Mouse (Mus musculus) spleen, adult 2 months (tissue): Measurements from ENCODE around the gene Slc51a. TPM values are rescaled to one million over a fixed set of nuclear protein-coding genes. Genes with fewer than 3 reads are reported as not detected.

Experiments used
- DNase-seq, 2 experiments: peaks; one replicate each; pipeline versions ENCODE4 v3.0.0 to v3.0.0-alpha.2; 2012 to 2021; ENCODE audit warnings: low spot score in 2 of 2, low read depth in 1 of 2
- H3K27ac ChIP-seq: fragments of 200-500 bp; 2 replicates; pipeline ENCODE4 v1.5.1; 2012; ENCODE audit warnings: low read length, inconsistent platforms; ENCODE audit not compliant: insufficient read depth
- H3K27me3 ChIP-seq: fragments of 200-500 bp; 2 replicates; pipeline ENCODE4 v1.6.1; 2012; ENCODE audit warnings: mild to moderate bottlenecking, moderate library complexity, low read length, inconsistent platforms; ENCODE audit not compliant: control insufficient read depth, insufficient read depth
- H3K36me3 ChIP-seq: fragments of 200-500 bp; 2 replicates; pipeline ENCODE4 v1.6.1; 2012; ENCODE audit warnings: mild to moderate bottlenecking, low read length, inconsistent platforms; ENCODE audit not compliant: control insufficient read depth, insufficient read depth
- H3K4me1 ChIP-seq: fragments of 200-500 bp; 2 replicates; pipeline ENCODE4 v1.6.1; 2011; ENCODE audit warnings: inconsistent platforms; ENCODE audit not compliant: control insufficient read depth, insufficient read depth, insufficient read length
- H3K4me3 ChIP-seq: fragments of 200-500 bp; 2 replicates; pipeline ENCODE4 v1.5.1; 2011; ENCODE audit warnings: mild to moderate bottlenecking, inconsistent platforms; ENCODE audit not compliant: insufficient read depth, insufficient read length; ENCODE audit errors: extremely low read depth
- CTCF ChIP-seq: fragments of 200-500 bp; IDR thresholded peaks from 2 replicates; pipeline ENCODE4 v1.5.1; 2011; ENCODE audit warnings: mild to moderate bottlenecking, inconsistent platforms; ENCODE audit not compliant: insufficient read depth, insufficient read length, insufficient replicate concordance; ENCODE audit errors: extremely low read depth
- POLR2A ChIP-seq: fragments of 200-500 bp; IDR thresholded peaks from 2 replicates; pipeline ENCODE4 v1.6.1; 2011; ENCODE audit warnings: low read depth, low read length, inconsistent platforms
- WGBS: fragments of 180-500 bp; shearing (Covaris S2); methylation state at CpG from one replicate; pipeline ENCODE4 v1.1.7; 2018; 5-methylcytosine and 5-hydroxymethylcytosine counted together
- polyA plus RNA-seq: library from polyadenylated mRNA; depleted of rRNA; stranded (reverse); fragments of >200 nt; gene quantifications from 2 replicates; pipeline ENCODE4 v1.2.3, GENCODE M21; 2012; rRNA removed

Slc51a gene
- not detected in 2 replicates for polyA plus RNA-seq

GRCm38 (mm10) chr16:32487234-32488111, at the start of gene Slc51a:
TSS of gene Slc51a (minus strand) at chr16:32487879.
- DNase-seq, result no peak
- Histone ChIP-seq H3K4me3 (no peak within 1 kb of the TSS), H3K27ac (no peak within 1 kb of the TSS), H3K36me3 (no peaks in the 10 kb centered on the region), H3K4me1 (no peaks in the 10 kb centered on the region), H3K27me3 (no peaks in the 10 kb centered on the region)
- 77% methylated on average over 15 of the region's 15 CpGs for WGBS
- TF ChIP-seq POLR2A (no peak), CTCF (no peak)

- Histone ChIP-seq H3K27me3 (no peaks in the 10 kb centered on the region), H3K27ac (no peak overlapping the region), H3K4me1 (peaks cover 3% of the 10 kb centered on the region; the same call in 1 of the 2 replicates), H3K36me3 (no peaks in the 10 kb centered on the region), H3K4me3 (no peak overlapping the region)
- WGBS, result 48% methylated on average over 5 of the region's 5 CpGs
- TF ChIP-seq CTCF (no peak), POLR2A (no peak)
- no peak for DNase-seq
Measured at GRCm38 (mm10) chr16:32535157-32535751, 47.6 kb upstream of the Slc51a start.

DNA sequence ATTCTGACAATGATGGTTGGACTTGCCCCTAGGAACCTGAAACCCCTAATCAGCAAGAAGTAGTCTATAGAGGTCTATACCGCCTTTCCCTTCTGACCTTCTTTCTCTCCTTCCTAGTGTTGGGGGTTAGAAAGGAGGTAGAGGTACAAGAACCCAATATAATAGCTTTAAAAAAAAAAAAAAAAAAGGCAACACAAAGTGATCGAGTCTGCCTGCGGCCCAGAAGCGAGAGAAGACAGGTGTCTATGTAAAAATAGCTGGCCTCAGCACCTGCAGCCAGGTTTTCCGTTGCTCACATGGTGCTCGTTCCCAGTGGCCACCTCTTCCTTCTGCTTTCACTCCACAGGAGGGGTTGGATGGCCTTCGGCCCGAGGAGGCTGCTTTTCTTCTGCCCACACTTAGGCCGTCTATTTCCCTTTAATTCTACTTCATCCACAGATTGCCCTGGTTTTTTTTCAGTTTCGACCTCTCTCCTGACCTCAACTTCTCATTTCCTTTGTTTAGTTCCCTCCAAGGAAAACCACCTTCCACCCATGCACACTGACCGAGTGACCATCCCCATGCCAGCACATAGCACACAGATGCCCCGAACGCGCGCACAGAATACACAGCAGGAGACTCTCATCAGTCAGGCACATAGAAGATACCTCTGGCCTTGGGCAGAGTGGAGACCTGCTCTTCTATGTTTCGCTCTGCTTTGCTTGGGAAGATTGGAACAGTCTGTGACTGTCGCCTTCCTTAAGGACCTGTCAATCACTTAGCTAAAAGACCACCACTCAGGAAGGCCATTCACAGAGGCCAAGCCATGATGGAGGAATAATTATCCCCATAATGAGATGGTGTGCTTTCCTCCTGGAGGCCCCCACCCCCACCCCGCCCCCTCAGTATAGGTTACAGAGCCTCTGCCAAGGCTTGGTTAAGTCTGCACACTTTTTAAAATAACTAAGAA, 45.5 kb upstream of the Slc51a start:
- H3K4me3 ChIP-seq, result no peak overlapping the region
- no peaks in the 10 kb centered on the region for H3K36me3 ChIP-seq
- peaks cover 3% of the 10 kb centered on the region; the same call in 1 of the 2 replicates for H3K4me1 ChIP-seq
- no peak for TF ChIP-seq POLR2A
- TF ChIP-seq CTCF, result no peak
- no peaks in the 10 kb centered on the region for H3K27me3 ChIP-seq
- H3K27ac ChIP-seq, result no peak overlapping the region
- 51% methylated on average over 18 of the region's 18 CpGs for WGBS
- no peak for DNase-seq

- no peak for DNase-seq
- no peaks in the 10 kb centered on the region for H3K36me3 ChIP-seq
- WGBS, result 42% methylated on average over 7 of the region's 7 CpGs
- H3K4me3 ChIP-seq, result no peak overlapping the region
- no peaks in the 10 kb centered on the region for H3K27me3 ChIP-seq
- no peak for TF ChIP-seq CTCF
- TF ChIP-seq POLR2A, result no peak
- peaks cover 10% of the 10 kb centered on the region; the same call in 1 of the 2 replicates for H3K4me1 ChIP-seq
- no peak overlapping the region for H3K27ac ChIP-seq
Measured at GRCm38 (mm10) chr16:32526906-32527305, 39.2 kb upstream of the Slc51a start.

GRCm38 (mm10) chr16:32524244-32524615, 36.6 kb upstream of the Slc51a start:
- TF ChIP-seq POLR2A, result no peak
- no peak for TF ChIP-seq CTCF
- H3K4me1 ChIP-seq, result peaks cover 18% of the 10 kb centered on the region; the same call in 1 of the 2 replicates
- H3K27ac ChIP-seq, result peak overlapping the region; percentile 67; the same call in 1 of the 2 replicates
- DNase-seq, result no peak
- H3K27me3 ChIP-seq, result no peaks in the 10 kb centered on the region
- 49% methylated on average over 5 of the region's 5 CpGs for WGBS
- no peak overlapping the region for H3K4me3 ChIP-seq
- H3K36me3 ChIP-seq, result no peaks in the 10 kb centered on the region
